Mouse (Mus musculus): ENCODE measurements around the gene Astn1.

Astn1 gene

GRCm38 (mm10) chr1:158414198-158414597 lies 52.1 kb downstream of the Astn1 start:
- no peak for DNase-seq (ENCODE audit: low spot score in 2 of 2)

- DNase-seq (ENCODE audit: low spot score in 2 of 2) = no peak
Observed at GRCm38 (mm10) chr1:158421451-158421850, 59.4 kb downstream of the Astn1 start.

DNA sequence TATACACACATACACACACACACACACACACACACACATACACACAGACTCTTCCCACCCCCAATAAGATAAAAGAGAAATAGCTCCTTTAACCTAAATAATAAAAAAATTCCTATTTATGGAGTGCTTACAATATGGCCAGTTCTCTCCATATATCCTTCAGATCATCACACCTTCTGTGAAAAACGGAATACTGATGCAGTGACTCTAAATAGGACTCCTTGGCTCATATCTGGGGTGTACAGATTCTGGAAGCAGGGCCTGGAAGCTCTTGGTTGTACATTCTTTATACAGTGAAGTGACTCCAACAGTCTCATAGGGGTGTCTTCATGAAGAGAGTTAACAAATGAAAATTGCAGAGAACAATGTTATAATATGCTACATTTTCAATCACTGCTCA lies 60.7 kb downstream of the Astn1 start:
- DNase-seq (ENCODE audit: low spot score in 2 of 2) = no peak

- DNase-seq (ENCODE audit: low spot score in 2 of 2) = no peak
Observed at GRCm38 (mm10) chr1:158446071-158446470, 84.0 kb downstream of the Astn1 start.

GRCm38 (mm10) chr1:158447956-158448355 lies 85.9 kb downstream of the Astn1 start:
- no peak for DNase-seq (ENCODE audit: low spot score in 2 of 2)

DNA sequence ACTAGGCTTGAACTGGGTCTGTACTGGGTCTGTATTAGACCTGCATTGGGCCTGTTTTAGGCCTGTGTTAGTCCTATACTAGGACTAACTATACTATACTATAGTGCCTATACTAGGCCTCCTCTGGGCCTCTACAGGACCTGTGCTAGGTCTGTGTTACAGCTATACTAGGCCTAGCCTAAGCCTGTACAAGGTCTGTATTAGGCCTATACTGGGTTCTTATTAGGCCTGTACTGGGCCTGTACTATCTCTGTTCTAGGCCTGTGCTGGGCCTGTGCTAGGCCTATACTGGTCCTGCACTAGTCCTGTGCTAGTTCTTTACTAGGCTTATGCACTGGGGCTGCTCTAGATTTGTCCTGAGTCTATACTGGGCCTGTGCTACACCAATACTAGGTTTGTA lies 90.6 kb downstream of the Astn1 start:
- no peak for DNase-seq (ENCODE audit: low spot score in 2 of 2)

DNA sequence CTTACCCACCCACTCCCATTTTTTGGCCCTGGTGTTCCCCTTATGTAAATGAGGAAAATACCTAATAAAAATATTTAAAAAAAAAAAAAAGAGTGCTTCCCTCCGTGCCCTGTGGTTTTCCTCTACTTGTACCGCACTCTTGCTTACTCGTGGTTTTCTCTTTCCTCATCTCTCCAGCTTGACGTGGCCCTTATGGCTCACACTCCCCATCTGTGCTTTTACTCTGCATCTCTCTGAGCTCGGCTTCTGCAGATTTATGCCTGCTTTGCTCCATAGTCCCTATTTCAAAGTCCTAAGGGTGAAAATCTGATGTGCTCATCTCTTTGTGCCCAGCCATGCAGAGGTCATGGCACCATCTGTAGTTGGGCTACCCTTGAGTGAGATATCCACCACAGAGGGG lies 91.5 kb downstream of the Astn1 start:
- DNase-seq (ENCODE audit: low spot score in 2 of 2) = no peak

- DNase-seq (ENCODE audit: low spot score in 2 of 2) = peak; percentile 13 to 33
Observed at GRCm38 (mm10) chr1:158463975-158464374, 101.9 kb downstream of the Astn1 start.

DNA sequence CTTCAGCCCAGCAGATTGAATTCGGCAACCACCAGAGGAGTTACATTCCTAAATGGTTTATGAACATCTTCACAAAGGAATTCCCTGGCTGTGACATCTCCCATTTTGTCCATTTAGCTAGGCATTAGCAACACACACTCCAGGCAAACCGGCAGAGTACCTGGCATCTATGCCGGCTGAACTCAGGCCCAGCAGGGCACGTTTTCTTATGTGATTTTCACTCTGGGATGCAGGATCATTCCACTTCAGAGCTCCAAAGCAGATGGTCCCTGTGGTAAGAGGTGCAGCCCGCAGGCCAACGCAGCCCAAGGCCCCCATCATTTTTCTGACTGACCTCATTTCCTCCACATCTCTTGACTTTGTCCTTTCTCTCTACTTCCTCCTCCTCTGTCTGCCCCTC lies 103.2 kb downstream of the Astn1 start:
- DNase-seq (ENCODE audit: low spot score in 2 of 2) = no peak

DNA sequence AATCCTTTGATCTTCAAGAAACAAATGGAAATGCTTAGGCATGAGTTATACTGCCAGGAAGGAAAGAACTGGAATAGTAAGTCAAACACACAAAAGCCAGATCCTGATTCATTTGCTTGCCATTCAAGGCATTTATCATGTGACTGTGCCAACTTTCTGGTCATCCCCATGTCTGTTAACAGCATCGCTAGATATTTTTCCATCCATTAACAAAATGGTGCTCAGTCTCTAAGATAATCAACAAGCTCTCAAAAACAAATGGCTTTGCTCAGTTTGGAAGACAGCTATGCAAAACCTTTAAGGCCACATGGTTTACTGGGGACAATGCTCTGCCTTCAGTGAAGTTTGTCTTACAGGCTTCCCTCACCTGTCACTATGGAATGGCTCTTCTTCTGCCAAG lies 115.8 kb downstream of the Astn1 start:
- DNase-seq (ENCODE audit: low spot score in 2 of 2) = no peak

DNA sequence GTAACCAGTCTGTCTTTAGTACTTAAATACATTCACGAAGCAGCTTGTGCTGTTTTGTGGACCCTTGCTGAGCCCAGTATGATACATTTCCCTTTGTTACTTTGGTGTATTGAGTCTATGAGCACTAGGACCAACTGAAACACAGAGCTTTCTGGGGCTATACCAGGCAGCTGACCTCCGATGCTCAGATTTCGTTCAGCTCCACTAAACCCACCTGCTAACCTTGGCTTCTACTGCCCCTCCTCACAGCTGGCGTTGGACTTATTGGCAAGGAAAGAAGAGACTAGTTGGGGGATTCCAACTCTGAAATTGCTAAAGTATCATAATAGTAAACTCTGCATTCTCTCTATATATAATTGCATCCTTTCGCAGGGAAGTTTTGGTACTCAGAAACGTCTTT lies 118.2 kb downstream of the Astn1 start:
- DNase-seq (ENCODE audit: low spot score in 2 of 2) = no peak

GRCm38 (mm10) chr1:158483733-158484132 lies 121.7 kb downstream of the Astn1 start:
- DNase-seq (ENCODE audit: low spot score in 2 of 2) = no peak

DNA sequence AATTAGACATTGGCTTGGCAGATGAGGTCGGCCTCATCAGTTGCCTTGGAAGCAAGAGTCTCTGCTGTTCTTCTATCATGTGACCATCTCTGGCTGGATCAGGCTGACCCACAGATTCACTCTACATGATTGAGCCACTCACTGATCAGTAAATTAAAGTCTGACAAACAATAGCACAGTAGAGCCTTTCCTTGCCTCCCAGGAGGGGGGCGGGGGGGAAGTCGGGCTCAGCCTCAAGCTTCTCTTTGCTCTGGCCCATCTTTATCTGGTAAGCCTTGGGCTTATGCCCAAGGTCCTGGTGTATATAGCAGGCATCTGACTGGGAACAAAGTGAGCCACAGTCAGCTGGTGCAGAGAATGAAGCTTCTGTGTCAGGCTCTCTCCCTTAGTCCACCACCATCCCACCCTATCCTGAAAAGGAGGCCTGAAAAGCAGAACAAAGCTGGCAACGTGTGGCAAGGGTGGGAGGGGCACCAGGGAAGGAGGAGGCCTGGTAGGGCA lies 127.5 kb downstream of the Astn1 start:
- no peak for DNase-seq (ENCODE audit: low spot score in 2 of 2)

GRCm38 (mm10) chr1:158490175-158490574 lies 128.1 kb downstream of the Astn1 start:
- DNase-seq (ENCODE audit: low spot score in 2 of 2) = no peak

GRCm38 (mm10) chr1:158493289-158493688 lies 131.2 kb downstream of the Astn1 start:
- DNase-seq (ENCODE audit: low spot score in 2 of 2) = no peak

DNA sequence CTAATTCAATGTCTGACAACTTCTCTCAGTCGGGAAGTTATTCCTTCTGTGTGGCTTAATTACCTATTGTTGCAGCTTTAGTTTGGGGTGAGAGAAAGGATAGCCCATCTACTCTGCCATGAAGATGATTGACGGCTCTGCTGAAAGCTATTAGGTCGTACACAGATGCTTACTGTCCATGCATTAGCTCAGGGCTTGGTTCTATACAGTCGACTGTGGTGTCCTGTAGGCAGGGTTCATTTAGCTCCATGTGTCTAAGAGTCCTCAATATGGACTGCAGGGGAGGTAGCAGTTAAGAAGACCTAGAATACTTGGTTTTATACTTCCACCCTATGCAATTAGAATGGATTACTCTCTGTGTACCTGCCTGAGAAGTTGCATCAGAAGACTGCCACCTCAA lies 138.1 kb downstream of the Astn1 start:
- DNase-seq (ENCODE audit: low spot score in 2 of 2) = no peak

- DNase-seq (ENCODE audit: low spot score in 2 of 2) = no peak
Observed at GRCm38 (mm10) chr1:158501019-158501418, 138.9 kb downstream of the Astn1 start.

GRCm38 (mm10) chr1:158507610-158508009 lies 145.5 kb downstream of the Astn1 start:
- peak in 1 of 2 experiments; percentile 53 for DNase-seq (ENCODE audit: low spot score in 2 of 2)

DNA sequence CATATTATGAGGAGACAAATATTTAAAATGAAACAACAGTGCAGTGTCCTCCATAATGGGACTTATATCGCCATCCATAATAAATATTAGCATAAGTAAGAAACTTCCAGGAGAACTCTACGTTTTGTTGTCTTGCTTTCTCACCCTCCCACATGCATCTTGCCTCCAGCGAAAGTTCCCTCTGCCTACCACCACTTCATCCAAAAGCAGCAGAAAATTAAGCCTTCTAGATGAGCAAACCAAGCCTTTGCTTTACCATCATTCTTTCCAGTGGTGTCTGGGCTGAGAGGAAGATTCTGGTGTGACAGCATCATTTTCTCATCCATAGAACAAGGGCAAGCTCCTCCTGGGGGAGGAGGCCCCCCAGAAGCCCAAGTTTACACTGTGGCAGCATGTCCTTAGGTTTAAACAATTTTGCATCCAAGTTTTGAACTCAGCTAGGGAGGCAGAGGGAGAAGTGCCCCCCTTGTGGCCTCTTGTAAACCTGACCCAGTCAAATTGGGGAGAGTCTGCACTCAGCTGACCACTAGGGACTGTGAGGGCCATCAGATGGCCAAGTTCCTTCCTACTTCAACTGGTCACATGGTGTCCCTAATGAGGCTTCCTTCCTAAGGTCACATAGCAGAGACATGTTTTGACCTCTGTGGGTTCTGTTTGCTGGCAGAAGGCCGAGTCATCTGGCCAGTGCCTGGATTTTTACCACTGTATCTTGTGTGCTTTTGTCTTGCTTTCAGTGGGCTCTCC lies 147.2 kb downstream of the Astn1 start:
- DNase-seq (ENCODE audit: low spot score in 2 of 2) = no peak

- peak in 1 of 2 experiments; percentile 44 for DNase-seq (ENCODE audit: low spot score in 2 of 2)
Observed at GRCm38 (mm10) chr1:158510478-158511207, 148.6 kb downstream of the Astn1 start.

- DNase-seq (ENCODE audit: low spot score in 2 of 2) = no peak
Observed at GRCm38 (mm10) chr1:158512089-158512488, 150.0 kb downstream of the Astn1 start.

DNA sequence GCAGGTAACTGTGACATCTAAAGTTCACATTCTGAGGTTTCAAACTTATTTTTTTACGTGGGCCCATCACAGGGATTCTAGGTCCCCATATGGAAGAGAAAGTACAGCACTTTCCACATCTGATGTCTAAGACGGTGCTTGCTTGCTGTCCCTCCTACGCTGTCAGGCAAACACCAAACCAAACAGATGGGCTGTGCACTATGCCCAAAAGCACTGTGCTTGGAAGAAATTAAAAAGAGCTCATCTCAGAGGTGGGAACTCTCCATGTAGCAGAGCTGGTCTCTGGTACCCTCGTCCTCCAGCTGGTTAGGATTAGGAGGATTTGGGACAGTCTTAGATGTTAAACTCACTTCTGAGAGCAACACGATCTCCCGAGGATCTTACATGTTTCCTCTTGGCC lies 150.6 kb downstream of the Astn1 start:
- peak; percentile 65 to 85 for DNase-seq (ENCODE audit: low spot score in 2 of 2)

- DNase-seq (ENCODE audit: low spot score in 2 of 2) = peak; percentile 82 to 91
Observed at GRCm38 (mm10) chr1:158513572-158513971, 151.5 kb downstream of the Astn1 start.

Data from frontal cortex, postnatal 36 days (tissue).